In the genomic region with DNA sequence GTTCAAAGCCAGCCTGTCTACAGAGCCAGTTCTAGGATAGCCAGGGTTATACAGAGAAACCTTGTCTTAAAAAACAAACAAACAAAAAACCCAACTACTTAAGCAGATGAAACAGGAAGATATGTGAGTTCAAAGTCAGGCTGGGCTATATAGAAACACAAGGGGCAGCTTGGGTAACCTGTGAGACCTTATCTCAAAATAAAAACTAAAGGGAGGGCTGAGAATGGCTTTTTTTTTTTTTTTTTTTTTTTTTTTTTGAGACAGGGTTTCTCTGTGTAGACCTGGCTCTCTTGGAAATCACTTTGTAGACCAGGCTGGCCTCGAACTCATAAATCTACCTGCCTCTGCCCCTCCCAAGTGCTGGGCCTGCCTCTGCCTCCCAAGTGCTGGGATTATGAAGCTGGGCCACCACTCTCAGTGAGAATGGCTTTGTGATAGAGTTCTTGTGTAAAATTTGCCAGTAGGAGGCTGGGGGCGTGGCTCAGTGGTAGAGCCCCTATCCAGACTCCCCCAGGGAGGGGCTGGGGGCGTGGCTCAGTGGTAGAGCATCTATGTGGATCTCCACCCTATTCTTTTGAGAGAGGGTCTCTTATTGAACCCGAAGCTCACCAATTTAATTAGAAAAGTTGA, we compare ENCODE assay signal across 1 mouse cellular context.
TF ChIP-seq lines count a peak whose summit lies in the region.

No protein-coding gene starts in this region.

TF ChIP-seq in CH12.LX, 34 proteins besides CTCF, POLR2A, EP300 and RAD21 (continued from another document):
- TF ChIP-seq USF1 (IDR thresholded peaks at IDR 0.05; ENCODE audit: low read depth, low read length), result no peak
